Mouse (Mus musculus) intestine, embryonic 15.5 days (tissue): Measurements from ENCODE around the gene Uhrf1bp1l. TPM values are rescaled to one million over a fixed set of nuclear protein-coding genes. Genes with fewer than 3 reads are reported as not detected.

ENCODE experiments used
- ATAC-seq: fragments of 200-750 bp; cut with Nextera tagmentation; 2 replicates; pipeline ENCODE4 v1.8.0; 2017; ENCODE audit warnings: moderate TSS enrichment, moderate library complexity
- H3K27ac ChIP-seq: fragments of 300-500 bp; sonication (generic); 2 replicates; pipeline ENCODE4 v1.5.1; 2015; ENCODE audit warnings: mild to moderate bottlenecking, inconsistent platforms
- H3K27me3 ChIP-seq: fragments of 300-500 bp; sonication (generic); replicated peaks from 2 replicates; pipeline ENCODE4 v1.6.1; 2015; ENCODE audit warnings: inconsistent platforms
- H3K36me3 ChIP-seq: fragments of 300-500 bp; sonication (generic); 2 replicates; pipeline ENCODE4 v1.6.1; 2015; ENCODE audit warnings: inconsistent platforms
- H3K4me1 ChIP-seq: fragments of 300-500 bp; sonication (generic); replicated peaks from 2 replicates; pipeline ENCODE4 v1.6.1; 2015; ENCODE audit warnings: inconsistent platforms
- H3K4me2 ChIP-seq: fragments of 300-500 bp; sonication (generic); replicated peaks from 2 replicates; pipeline ENCODE4 v1.6.1; 2015; ENCODE audit warnings: mild to moderate bottlenecking, inconsistent platforms
- H3K4me3 ChIP-seq: fragments of 300-500 bp; sonication (generic); replicated peaks from 2 replicates; pipeline ENCODE4 v1.5.1; 2015; ENCODE audit warnings: inconsistent platforms
- H3K9ac ChIP-seq: fragments of 300-500 bp; sonication (generic); 2 replicates; pipeline ENCODE4 v1.6.1; 2015; ENCODE audit warnings: inconsistent platforms
- H3K9me3 ChIP-seq: fragments of 300-500 bp; sonication (generic); 2 replicates; pipeline ENCODE4 v1.6.1; 2016; ENCODE audit warnings: inconsistent platforms
- WGBS: fragments of 180-500 bp; shearing (Covaris S2); methylation state at CpG from one replicate; pipeline ENCODE4 v1.1.7; 2015; 5-methylcytosine and 5-hydroxymethylcytosine counted together
- polyA plus RNA-seq: library from polyadenylated mRNA; unstranded; fragments of >200 nt; fragmentation: Nextera tagmentation; extraction: Ambion mirVana; gene quantifications from 2 replicates; pipeline ENCODE4 v1.2.1, GENCODE M21; 2015

Gene Uhrf1bp1l
- polyA plus RNA-seq, 1 experiment from 2014 or later = 22.9 TPM

GRCm38 (mm10) chr10:89730386-89730785 lies 14.4 kb upstream of the Uhrf1bp1l start:
- ATAC-seq = no peak
- Histone ChIP-seq H3K4me3 (no peak overlapping the region), H3K27ac (no peak overlapping the region), H3K9me3 (no peaks in the 10 kb centered on the region), H3K36me3 (no peaks in the 10 kb centered on the region), H3K27me3 (no peaks in the 10 kb centered on the region), H3K4me1 (peaks cover 8% of the 10 kb centered on the region; the same call in 1 of the 2 replicates), H3K9ac (no peak overlapping the region), H3K4me2 (no peak overlapping the region)
- WGBS = 80% methylated on average over 6 of the region's 6 CpGs

- Histone ChIP-seq H3K4me2 (peak overlapping the region; percentile 62), H3K9me3 (no peaks in the 10 kb centered on the region), H3K4me1 (peaks cover 8% of the 10 kb centered on the region; the same call in 1 of the 2 replicates), H3K36me3 (no peaks in the 10 kb centered on the region), H3K27ac (no peak overlapping the region), H3K27me3 (no peaks in the 10 kb centered on the region), H3K4me3 (peak overlapping the region; percentile 58), H3K9ac (peak overlapping the region; percentile 47)
- ATAC-seq = no peak
- WGBS = 12% methylated on average over 5 of the region's 5 CpGs
These were observed 13.4 kb upstream of the Uhrf1bp1l start for GRCm38 (mm10) chr10:89731341-89731740.

GRCm38 (mm10) chr10:89732001-89732794 lies 12.6 kb upstream of the Uhrf1bp1l start, which contains the start of gene Actr6:
Gene Actr6 (minus strand): TSS chr10:89732295.
- Histone ChIP-seq H3K4me1 (peaks cover 8% of the 10 kb centered on the region; the same call in 1 of the 2 replicates), H3K36me3 (no peaks in the 10 kb centered on the region), H3K9me3 (no peaks in the 10 kb centered on the region), H3K27ac (no peak within 1 kb of the TSS), H3K9ac (peak within 1 kb of the TSS; percentile 47), H3K4me2 (peak within 1 kb of the TSS; percentile 62), H3K27me3 (no peaks in the 10 kb centered on the region), H3K4me3 (peak within 1 kb of the TSS; percentile 58)
- under 1% methylated on average over 49 of the region's 49 CpGs for WGBS
- ATAC-seq = peak; percentile 99

GRCm38 (mm10) chr10:89737092-89737491 lies 7.7 kb upstream of the Uhrf1bp1l start:
- no peak overlapping the region for H3K4me3 ChIP-seq
- no peak for ATAC-seq

GRCm38 (mm10) chr10:89737887-89738286 lies 6.9 kb upstream of the Uhrf1bp1l start:
- Histone ChIP-seq H3K4me3 (no peak overlapping the region), H3K9ac (no peak overlapping the region), H3K9me3 (no peaks in the 10 kb centered on the region), H3K27ac (no peak overlapping the region), H3K4me2 (no peak overlapping the region), H3K4me1 (no peaks in the 10 kb centered on the region), H3K27me3 (no peaks in the 10 kb centered on the region), H3K36me3 (no peaks in the 10 kb centered on the region)
- ATAC-seq = no peak
- 69% methylated on average over 3 of the region's 3 CpGs for WGBS

More at GRCm38 (mm10) chr10:89737092-89737491, 7.7 kb upstream of the Uhrf1bp1l start:
- Histone ChIP-seq H3K36me3 (no peaks in the 10 kb centered on the region), H3K4me2 (no peak overlapping the region), H3K27me3 (no peaks in the 10 kb centered on the region), H3K9me3 (no peaks in the 10 kb centered on the region), H3K4me1 (0 out of 2 replicates have a peak, but pooled peaks cover 3% of the 10 kb centered on the region), H3K9ac (no peak overlapping the region), H3K27ac (no peak overlapping the region)
- 43% methylated on average over 5 of the region's 5 CpGs for WGBS

- no peaks in the 10 kb centered on the region for H3K4me1 ChIP-seq
- no peaks in the 10 kb centered on the region for H3K27me3 ChIP-seq
- H3K9ac ChIP-seq = no peak overlapping the region
- no peaks in the 10 kb centered on the region for H3K9me3 ChIP-seq
- ATAC-seq = no peak
- no peak overlapping the region for H3K4me2 ChIP-seq
- 92% methylated on average over 9 of the region's 9 CpGs for WGBS
- no peak overlapping the region for H3K4me3 ChIP-seq
- no peaks in the 10 kb centered on the region for H3K36me3 ChIP-seq
- H3K27ac ChIP-seq = no peak overlapping the region
These were observed 6.4 kb upstream of the Uhrf1bp1l start for GRCm38 (mm10) chr10:89738395-89738794.

- no peak overlapping the region for H3K27ac ChIP-seq
- 52% methylated on average over 7 of the region's 7 CpGs for WGBS
- no peaks in the 10 kb centered on the region for H3K4me1 ChIP-seq
- no peak overlapping the region for H3K9ac ChIP-seq
- ATAC-seq = no peak
- H3K9me3 ChIP-seq = no peaks in the 10 kb centered on the region
- H3K36me3 ChIP-seq = no peaks in the 10 kb centered on the region
- no peak overlapping the region for H3K4me3 ChIP-seq
- H3K27me3 ChIP-seq = no peaks in the 10 kb centered on the region
- H3K4me2 ChIP-seq = no peak overlapping the region
These were observed 5.1 kb upstream of the Uhrf1bp1l start for GRCm38 (mm10) chr10:89739703-89740102.

- H3K4me1 ChIP-seq = no peaks in the 10 kb centered on the region
- no peak overlapping the region for H3K4me2 ChIP-seq
- no peaks in the 10 kb centered on the region for H3K27me3 ChIP-seq
- H3K9me3 ChIP-seq = no peaks in the 10 kb centered on the region
- H3K36me3 ChIP-seq = no peaks in the 10 kb centered on the region
- no peak overlapping the region for H3K9ac ChIP-seq
- H3K27ac ChIP-seq = no peak overlapping the region
- no peak for ATAC-seq
- no peak overlapping the region for H3K4me3 ChIP-seq
- WGBS = 80% methylated on average over 6 of the region's 6 CpGs
These were observed 3.8 kb upstream of the Uhrf1bp1l start for GRCm38 (mm10) chr10:89740995-89741394.

GRCm38 (mm10) chr10:89743266-89743665 lies 1.5 kb upstream of the Uhrf1bp1l start:
- H3K4me1 ChIP-seq = peaks cover 4% of the 10 kb centered on the region
- 79% methylated on average over 4 of the region's 4 CpGs for WGBS
- H3K4me3 ChIP-seq = no peak overlapping the region
- H3K27ac ChIP-seq = no peak overlapping the region
- H3K36me3 ChIP-seq = no peaks in the 10 kb centered on the region
- H3K27me3 ChIP-seq = no peaks in the 10 kb centered on the region
- H3K9ac ChIP-seq = no peak overlapping the region
- ATAC-seq = no peak
- no peaks in the 10 kb centered on the region for H3K9me3 ChIP-seq
- no peak overlapping the region for H3K4me2 ChIP-seq

GRCm38 (mm10) chr10:89744341-89744740 lies 450 bp upstream of the Uhrf1bp1l start:
- peak overlapping the region; percentile 71 for H3K4me3 ChIP-seq
- H3K36me3 ChIP-seq = no peaks in the 10 kb centered on the region
- no peaks in the 10 kb centered on the region for H3K27me3 ChIP-seq
- 23% methylated on average over 3 of the region's 3 CpGs for WGBS
- no peaks in the 10 kb centered on the region for H3K9me3 ChIP-seq
- H3K4me1 ChIP-seq = peaks cover 4% of the 10 kb centered on the region
- peak overlapping the region; percentile 57 for H3K4me2 ChIP-seq
- no peak for ATAC-seq
- no peak overlapping the region for H3K9ac ChIP-seq
- no peak overlapping the region for H3K27ac ChIP-seq

GRCm38 (mm10) chr10:89745666-89746020 lies 852 bp downstream of the Uhrf1bp1l start:
- peaks cover 4% of the 10 kb centered on the region for H3K4me1 ChIP-seq
- H3K27me3 ChIP-seq = no peaks in the 10 kb centered on the region
- peak overlapping the region; percentile 85; the same call in 1 of the 2 replicates for H3K27ac ChIP-seq
- H3K4me2 ChIP-seq = peak overlapping the region; percentile 57
- H3K9me3 ChIP-seq = no peaks in the 10 kb centered on the region
- no peaks in the 10 kb centered on the region for H3K36me3 ChIP-seq
- no peak for ATAC-seq
- peak overlapping the region; percentile 71 for H3K4me3 ChIP-seq
- WGBS = under 1% methylated on average over 14 of the region's 14 CpGs
- peak overlapping the region; percentile 70 for H3K9ac ChIP-seq

GRCm38 (mm10) chr10:89746581-89746980 lies 1.8 kb downstream of the Uhrf1bp1l start:
- Histone ChIP-seq H3K9me3 (no peaks in the 10 kb centered on the region), H3K4me2 (no peak overlapping the region), H3K4me1 (peaks cover 4% of the 10 kb centered on the region), H3K27me3 (no peaks in the 10 kb centered on the region), H3K4me3 (no peak overlapping the region), H3K9ac (no peak overlapping the region), H3K27ac (no peak overlapping the region), H3K36me3 (no peaks in the 10 kb centered on the region)
- 80% methylated on average over 3 of the region's 3 CpGs for WGBS
- no peak for ATAC-seq
